Mouse (Mus musculus): ENCODE results near the gene Mblac2.

DNA sequence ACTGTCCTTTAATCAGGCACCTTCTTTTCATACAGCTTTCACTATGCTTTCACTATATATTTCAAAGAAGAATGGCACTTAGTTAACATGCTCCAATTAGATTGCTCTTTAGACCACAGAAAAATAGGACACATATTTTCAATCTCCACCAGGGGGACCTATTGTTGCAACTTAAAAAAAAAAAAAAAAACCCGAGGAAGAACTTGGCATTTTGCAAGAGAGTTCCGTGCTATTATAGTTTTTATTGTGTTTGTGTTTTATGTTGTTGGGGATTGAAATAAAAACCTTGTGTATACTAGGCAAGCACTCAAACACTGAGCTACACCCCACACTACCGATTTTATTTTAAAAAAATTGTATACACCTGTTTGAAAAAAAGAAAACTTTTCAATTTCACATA lies 90.0 kb downstream of the Mblac2 start:
- no peak for TF ChIP-seq CTCF (IDR thresholded peaks at IDR 0.05; ENCODE audit: low read depth, low read length)
- TF ChIP-seq GATA1 (IDR thresholded peaks at IDR 0.05; ENCODE audit: borderline replicate concordance, low read length): no peak
- no peak for TF ChIP-seq TAL1 (conservative IDR thresholded peaks at IDR 0.05; ENCODE audit: low read depth, low read length)
